Mouse (Mus musculus) ovary, postnatal 36 days (tissue): Measurements from ENCODE around the gene Arhgef40.

ENCODE experiments used
- DNase-seq: peaks from one replicate; pipeline ENCODE4 v3.0.0; 2022; ENCODE audit warnings: low spot score, mixed read lengths

The Arhgef40 gene

DNA sequence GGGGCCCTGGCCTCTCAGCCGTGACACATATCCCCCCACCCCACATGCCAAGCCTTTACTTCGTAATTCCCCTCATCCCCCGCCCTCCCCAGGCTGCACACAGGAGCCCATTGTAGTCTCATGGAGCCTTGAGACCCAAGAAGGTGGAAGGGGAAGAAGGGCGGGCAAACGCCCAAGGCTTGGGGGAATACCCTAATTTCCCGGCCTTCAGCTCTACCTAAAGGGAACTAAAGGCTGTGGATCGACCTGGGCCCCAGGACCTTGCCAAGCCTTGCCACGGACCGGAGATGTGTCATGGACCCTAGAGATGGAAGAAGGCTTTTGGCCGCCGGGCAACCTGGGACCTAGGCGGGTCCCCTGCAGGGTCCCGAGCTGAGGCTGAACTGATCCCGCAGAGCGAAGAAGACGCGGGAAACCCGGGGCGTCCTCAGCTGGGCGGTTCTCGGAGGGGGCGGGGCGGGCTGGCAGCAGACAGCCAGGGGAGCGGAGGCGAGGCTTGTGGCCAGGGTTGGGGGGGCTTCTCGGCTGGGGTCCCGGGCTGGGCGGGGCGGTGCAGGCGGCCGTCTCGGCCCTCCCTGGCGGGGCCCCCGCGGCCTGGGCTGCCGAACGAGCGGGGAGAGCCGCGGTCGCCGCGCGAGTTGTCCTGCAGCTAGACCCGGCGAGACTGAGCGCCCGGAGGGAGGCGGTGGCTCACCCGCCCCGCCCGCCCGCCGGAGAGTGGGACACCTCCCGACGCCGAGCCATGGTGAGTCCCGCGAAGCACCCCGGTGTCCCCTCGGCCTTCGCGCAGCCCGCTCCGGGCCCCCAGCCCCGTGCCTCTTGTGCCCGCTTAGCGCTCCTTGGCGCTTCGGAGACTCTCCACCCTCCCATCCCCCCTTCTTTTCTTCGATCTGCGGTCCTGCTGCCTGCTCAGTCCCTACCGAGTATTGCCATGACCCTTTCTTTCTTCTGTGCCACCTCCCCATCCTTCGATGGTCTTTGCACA, at the start of gene Arhgef40:
Gene Arhgef40 (plus strand): TSS at position 473 of the 985 bp plus-strand sequence.
- DNase-seq = peak; percentile 82

DNA sequence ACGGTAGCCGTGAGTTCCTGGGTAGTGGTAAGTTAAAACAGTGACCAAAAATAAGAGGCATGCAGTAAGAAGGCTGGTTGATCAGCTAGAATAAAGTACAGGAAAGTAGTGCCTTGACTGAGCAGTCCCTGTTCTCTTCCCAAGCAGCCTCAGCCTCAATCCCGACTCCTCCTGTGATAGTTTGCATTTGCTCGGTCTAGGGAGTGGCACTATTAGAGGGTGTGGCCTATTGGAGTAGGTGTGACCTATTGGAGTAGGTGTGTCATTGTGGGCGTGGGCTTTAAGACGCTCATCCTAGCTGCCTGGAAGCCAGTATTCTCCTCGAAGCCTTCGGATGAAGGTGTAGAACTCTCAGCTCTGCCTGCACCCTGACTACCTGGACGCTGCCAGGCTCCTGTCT, 45.5 kb upstream of the Arhgef40 start:
- DNase-seq = no peak

GRCm38 (mm10) chr14:51940944-51941560, 43.5 kb upstream of the Arhgef40 start:
- no peak for DNase-seq

GRCm38 (mm10) chr14:51941577-51941976, 42.9 kb upstream of the Arhgef40 start:
- no peak for DNase-seq

GRCm38 (mm10) chr14:51942236-51942635, 42.3 kb upstream of the Arhgef40 start:
- DNase-seq = no peak

GRCm38 (mm10) chr14:51943336-51943735, 41.2 kb upstream of the Arhgef40 start:
- DNase-seq = no peak

DNA sequence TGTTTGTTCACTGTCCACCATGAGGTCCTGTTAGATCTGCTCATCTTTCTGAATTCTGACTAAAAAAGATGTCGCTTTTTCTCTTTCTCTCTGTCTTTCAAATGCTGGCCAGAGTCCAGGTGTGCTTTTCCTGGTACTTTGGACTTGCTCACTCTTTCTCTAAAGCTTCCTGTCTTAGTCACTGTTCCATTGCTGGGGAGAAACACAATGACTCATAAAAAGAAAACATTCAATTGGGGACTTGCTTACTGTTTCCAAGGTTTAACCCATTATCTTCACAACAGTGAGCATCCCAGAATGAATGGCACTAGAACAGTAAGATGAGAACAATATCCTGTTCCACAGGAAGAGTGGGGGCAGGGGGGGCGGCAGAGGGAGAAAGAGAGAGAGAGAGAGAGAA, 24.2 kb upstream of the Arhgef40 start:
- no peak for DNase-seq

GRCm38 (mm10) chr14:51967400-51967799, 17.1 kb upstream of the Arhgef40 start:
- DNase-seq = no peak

- no peak for DNase-seq
Measured at GRCm38 (mm10) chr14:51979252-51979651, 5.3 kb upstream of the Arhgef40 start.

DNA sequence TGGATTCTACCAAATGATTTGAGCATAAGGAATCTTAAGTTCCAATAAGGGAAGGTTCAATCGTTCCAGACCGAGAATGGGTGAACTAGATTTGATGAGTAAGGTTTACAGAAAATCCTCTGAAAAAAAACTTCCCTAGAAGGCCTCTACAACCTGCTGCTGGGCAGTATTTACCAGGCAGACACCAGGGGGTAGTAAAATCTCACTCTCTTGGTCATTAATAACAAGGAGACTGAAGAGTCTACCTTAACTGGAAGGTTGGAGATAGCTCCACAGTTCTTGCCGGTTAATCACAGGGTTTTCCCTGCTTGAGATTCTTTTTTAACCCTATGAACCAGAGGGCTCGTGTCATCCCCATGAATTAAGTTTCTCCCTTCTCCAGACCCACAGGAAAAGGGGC, 1.3 kb upstream of the Arhgef40 start:
- DNase-seq = no peak

DNA sequence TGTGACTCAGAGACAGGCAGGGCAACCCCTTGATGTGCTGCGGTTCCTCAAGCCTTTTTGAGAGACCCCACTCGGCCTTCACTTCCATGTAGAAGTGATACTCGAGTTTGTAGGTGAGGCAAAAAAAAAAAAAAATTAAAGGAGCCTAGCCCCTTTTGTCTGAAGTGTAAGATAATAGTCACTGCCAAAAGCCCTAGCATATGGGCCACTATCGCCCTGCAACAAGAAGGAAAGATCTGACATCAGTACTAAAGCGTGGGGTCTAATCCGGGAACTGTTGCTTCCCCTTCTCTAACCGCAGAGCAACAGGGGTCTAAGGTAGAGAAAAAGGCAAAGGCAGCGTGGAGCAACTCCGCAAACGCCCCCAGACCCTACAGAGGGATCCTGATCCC, 668 bp upstream of the Arhgef40 start:
- DNase-seq = no peak

GRCm38 (mm10) chr14:51985301-51986152, 1.0 kb downstream of the Arhgef40 start:
- DNase-seq = peak; percentile 63

DNA sequence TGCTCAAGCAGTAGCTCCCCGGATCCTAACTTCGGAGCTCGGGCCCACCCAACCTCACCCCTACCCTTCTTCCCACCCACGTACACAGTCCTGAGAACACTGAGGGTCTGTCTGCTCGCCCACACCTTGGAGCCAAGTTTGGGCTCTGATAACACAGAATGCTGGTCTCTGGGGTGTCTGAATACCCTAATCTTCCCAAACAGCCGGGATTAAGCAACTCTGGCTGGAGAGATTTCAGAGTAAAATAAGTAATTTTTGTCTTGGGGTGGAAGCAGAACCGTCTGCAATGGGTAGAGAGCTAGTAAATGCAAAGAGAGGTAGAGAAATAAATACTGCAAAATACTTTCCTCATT, 1.6 kb downstream of the Arhgef40 start:
- no peak for DNase-seq

DNA sequence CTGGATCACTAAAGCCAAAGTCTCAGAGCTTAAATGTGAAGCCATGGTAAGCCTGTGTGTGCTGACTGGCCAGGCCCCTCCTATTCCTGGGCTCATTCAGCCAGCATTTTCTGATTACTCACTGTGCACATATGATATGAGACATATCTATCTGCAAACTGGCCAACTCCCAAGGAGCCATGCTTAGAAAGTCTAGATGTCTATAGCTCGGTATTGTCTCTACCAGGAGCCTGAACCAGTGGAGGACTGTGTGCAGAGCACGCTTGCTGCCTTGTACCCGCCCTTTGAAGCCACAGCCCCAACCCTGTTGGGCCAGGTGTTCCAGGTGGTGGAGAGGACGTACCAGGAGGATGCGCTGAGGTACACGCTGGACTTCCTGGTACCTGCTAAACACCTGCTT, 2.7 kb downstream of the Arhgef40 start:
- DNase-seq = no peak

DNA sequence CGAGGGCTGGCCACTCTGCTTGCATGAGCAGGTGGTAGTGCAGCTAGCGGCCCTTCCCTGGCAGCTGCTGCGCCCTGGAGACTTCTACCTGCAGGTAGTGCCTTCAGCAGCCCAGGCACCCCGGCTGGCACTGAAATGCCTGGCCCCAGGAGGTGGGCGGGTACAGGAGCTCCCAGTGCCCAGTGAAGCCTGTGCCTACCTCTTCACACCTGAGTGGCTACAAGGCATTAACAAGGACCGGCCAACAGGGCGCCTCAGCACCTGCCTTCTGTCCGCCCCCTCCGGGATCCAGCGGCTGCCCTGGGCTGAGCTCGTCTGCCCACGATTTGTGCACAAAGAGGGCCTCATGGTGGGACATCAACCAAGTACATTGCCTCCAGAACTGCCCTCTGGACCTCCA, 4.2 kb downstream of the Arhgef40 start:
- no peak for DNase-seq

- DNase-seq = no peak
Measured at GRCm38 (mm10) chr14:51989461-51989970, 5.0 kb downstream of the Arhgef40 start.

DNA sequence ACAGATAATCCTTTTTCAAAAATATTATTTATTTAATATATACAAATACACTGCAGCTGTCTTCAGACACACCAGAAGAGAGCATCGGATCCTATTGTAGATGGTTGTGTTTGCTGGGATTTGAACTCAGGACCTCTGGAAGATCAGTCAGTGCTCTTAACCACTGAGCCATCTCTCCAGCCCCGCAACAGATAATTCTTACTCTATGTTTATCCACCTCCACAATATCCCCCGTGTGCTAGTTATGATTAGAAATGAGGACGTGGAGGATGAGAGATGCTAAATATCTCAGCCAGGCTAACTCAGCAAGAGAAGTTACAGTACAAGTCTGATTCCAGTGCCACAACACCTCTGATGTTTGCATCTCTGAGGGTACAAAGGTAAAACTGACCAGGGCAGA, 9.9 kb downstream of the Arhgef40 start:
- no peak for DNase-seq

- no peak for DNase-seq
Measured at GRCm38 (mm10) chr14:51995219-51995871, 10.8 kb downstream of the Arhgef40 start.

DNA sequence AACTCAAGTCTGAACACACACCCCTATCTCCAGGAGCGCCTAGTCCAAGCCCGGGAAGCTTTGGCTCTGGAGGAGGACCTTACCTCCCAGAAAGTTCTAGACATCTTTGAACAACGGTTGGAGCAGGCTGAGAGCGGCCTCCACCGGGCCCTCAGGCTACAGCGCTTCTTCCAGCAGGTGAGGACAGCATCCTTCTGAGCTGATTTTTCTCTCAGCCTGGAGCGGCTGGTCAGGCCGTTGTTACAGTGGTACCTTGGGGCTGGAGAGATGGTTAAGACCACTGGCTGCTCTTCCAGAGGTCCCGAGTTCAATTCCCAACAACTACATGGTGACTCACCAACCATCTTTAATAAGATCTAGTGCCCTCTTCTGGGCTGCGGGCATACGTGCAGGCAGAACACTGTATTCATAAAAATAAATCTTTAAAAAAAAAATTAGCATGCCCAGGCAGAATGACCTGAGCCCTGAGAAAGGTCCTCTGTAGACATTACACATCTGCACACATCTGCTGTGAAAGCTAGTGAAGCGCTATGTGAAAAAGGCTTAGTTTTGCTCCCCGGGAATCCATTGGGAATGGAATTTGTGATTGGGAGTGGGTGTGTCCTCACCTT, 11.8 kb downstream of the Arhgef40 start:
- DNase-seq = no peak

DNA sequence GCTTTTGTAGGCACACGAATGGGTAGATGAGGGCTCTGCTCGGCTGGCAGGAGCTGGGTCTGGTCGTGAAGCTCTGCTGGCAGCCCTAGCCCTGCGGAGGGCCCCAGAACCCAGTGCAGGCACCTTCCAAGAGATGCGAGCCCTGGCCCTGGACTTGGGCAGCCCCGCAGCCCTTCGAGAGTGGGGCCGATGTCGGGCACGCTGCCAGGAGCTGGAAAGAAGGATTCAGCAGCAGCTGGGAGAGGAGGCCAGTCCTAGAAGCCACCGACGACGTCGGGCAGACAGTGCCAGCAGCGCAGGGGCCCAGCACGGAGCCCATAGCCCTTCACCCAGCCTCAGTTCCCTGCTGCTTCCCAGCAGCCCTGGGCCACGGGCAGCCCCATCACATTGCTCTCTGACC, 12.3 kb downstream of the Arhgef40 start:
- DNase-seq = no peak

DNA sequence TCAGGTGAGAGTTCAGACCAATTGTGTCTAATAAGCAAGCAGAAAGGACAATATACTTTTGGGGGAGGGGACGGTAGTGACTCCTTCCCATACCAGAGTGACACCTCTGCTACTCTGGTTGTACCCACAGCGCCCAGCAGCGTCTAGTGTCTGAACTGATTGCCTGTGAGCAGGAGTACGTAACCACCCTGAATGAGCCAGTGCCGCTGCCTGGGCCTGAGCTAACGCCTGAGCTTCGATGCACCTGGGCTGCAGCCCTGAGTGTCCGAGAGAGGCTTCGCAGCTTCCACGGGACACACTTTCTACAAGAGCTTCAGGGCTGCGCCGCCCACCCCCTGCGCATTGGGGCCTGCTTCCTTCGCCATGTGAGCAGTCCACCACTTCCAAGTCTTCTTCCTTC, 13.0 kb downstream of the Arhgef40 start:
- DNase-seq = no peak
